Mouse (Mus musculus): ENCODE data around the gene Cd79b. TPM values are rescaled to one million over a fixed set of nuclear protein-coding genes. Genes with fewer than 3 reads are reported as not detected.

Gene Cd79b
- polyA plus RNA-seq (2012; rRNA removed; ENCODE audit: low replicate concordance), result 3.7 and 4.7 TPM in 2 replicates

DNA sequence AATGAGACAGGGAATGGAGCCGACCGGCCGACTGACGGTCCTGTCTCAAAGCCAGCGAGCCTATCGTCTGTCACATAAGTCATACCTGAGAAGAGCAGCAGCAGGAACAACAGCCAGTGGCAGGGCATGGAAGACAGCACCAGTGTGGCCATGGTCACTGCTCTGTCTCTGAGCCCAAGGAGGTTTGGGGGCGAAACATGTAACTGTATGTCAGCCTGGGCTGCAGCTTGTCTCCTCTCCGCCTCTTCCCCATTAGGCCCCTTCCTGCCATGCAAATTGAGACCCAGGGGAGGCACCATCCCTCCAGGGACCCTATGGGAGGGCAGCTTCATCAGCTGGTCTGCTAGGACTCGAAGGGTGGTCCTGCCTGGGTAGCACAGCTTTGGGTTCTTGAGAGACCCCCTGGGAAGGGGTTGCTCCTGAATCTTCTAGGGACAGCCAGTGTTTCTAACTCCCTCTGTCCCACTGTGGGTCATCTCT is at the start of gene Cd79b:
TSS of gene Cd79b (minus strand) at position 430 of the 480 bp plus-strand sequence.

DNA sequence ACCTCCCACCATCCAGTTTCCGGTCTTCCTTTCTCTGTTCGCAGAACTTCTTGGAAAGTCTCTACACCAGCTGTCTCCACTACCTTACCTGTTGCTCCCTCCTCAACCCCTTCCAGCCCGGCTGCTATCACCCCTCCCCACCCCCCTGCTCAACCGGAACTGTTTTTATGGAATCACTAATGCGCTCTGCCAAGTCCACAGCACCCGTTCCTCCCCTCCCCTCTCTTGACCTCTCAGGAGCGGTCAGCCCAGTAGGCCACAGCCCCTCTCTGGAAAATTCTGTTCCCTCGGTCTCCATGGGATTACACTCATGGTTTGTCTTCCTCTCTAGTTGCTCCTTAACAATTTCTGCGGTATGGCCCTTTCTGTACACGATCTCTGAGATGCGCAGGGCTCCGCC is 38.6 kb upstream of the Cd79b start, which contains the start of gene Scn4a:
TSS of gene Scn4a (minus strand) at position 101 of the 400 bp plus-strand sequence.

DNA sequence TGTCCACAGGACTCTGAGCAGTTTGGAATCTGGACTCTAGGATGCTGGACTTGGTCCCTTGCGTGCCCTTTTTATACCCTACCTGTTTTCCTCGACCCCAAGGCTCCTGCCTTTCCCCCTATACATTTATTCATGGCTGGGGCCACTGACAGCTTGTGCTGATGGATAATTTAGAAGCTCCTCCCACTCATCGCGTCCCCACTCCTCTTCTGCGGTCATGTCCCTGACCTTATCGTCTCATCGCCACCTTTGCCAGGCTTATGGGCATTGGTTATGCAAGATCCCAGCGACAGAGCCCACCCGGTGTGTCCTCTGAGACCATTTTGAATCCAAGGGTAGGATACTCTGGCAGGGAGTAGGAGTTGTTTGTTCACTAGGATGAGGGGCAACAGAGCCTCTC is 12.8 kb downstream of the Cd79b start, which contains the start of gene Gh:
TSS of gene Gh (minus strand) at position 101 of the 400 bp plus-strand sequence.

DNA sequence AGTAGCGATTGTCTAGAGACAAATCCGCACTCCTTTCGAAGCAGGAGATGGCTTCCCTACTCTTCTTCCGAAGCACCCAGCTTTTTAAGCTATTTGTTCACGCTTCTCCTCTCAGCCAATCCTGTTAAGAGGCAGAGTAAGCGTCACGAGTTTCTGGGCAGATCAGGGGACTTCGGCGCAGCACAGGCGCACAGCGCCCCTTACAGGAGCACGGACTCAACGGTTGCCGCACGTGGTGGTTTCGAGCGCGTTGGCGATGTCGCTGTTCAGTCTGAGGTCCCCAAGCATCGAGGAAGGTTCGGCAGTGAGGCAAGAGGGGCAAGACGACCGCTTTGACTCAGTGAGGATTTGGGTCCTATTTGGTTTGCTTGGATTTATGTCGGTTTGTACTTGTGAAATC is 38.1 kb downstream of the Cd79b start, which contains the start of gene Tcam1:
TSS of gene Tcam1 (plus strand) at position 219 of the 400 bp plus-strand sequence.

DNA sequence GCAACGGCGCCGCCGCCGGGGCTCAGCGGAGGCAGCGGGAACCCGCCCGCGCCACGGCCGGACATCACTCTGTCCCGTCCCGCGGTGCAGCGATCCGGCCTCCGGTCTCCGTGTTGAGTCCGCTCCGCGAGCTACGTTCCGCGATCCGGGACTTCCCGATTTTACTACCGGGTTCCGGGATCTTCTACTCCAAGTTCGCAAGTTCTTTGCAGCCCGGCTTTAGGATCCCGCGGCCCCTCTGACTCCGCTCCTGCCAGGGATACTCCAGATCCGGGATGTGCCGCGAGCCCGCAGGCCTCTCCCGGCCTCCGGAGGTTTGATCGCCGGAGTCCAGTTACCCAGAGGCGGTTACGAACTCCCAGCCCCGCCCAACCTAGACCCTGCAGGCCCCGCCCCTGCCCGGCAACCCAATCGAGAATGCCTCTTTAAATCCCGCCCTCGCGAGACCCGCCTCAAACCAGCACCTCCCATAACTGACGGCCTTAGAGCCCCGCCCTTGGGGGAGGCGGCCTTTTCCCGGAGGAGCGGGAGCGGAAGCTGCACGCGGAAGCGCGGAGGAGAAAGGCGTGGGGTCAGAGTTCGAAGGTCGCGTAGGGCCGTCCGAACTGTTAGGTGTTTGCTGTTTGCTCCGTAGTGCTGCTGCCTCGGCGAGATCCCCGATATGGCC is 41.8 kb downstream of the Cd79b start, which contains the start of gene Smarcd2:
TSS of gene Smarcd2 (minus strand) at position 329 of the 667 bp plus-strand sequence.

Other genes with a start within 250 kb of the Cd79b start
- 14.8 and 16.0 TPM in 2 replicates for gene Taco1, start 248.7 kb downstream of the Cd79b start, polyA plus RNA-seq (2012; rRNA removed; ENCODE audit: low replicate concordance)
- 55.5 and 69.5 TPM in 2 replicates for gene Map3k3, start 230.1 kb downstream of the Cd79b start, polyA plus RNA-seq (2012; rRNA removed; ENCODE audit: low replicate concordance)
- gene Gm10840, start 153.9 kb downstream of the Cd79b start, polyA plus RNA-seq (2012; rRNA removed; ENCODE audit: low replicate concordance), result not detected in 2 replicates
- gene Limd2, start 153.9 kb downstream of the Cd79b start, polyA plus RNA-seq (2012; rRNA removed; ENCODE audit: low replicate concordance), result 33.1 and 61.0 TPM in 2 replicates
- gene Strada, start 112.6 kb downstream of the Cd79b start, polyA plus RNA-seq (2012; rRNA removed; ENCODE audit: low replicate concordance), result 30.3 and 44.5 TPM in 2 replicates
- 16.5 and 20.1 TPM in 2 replicates for gene Ccdc47, start 98.4 kb downstream of the Cd79b start, polyA plus RNA-seq (2012; rRNA removed; ENCODE audit: low replicate concordance)
- 11.1 and 17.4 TPM in 2 replicates for gene Ddx42, start 97.8 kb downstream of the Cd79b start, polyA plus RNA-seq (2012; rRNA removed; ENCODE audit: low replicate concordance)
- 18.4 and 42.8 TPM in 2 replicates for gene Ftsj3, start 58.7 kb downstream of the Cd79b start, polyA plus RNA-seq (2012; rRNA removed; ENCODE audit: low replicate concordance)
- gene Psmc5, start 58.6 kb downstream of the Cd79b start, polyA plus RNA-seq (2012; rRNA removed; ENCODE audit: low replicate concordance), result 59.4 and 62.2 TPM in 2 replicates
- 130 and 218 TPM in 2 replicates for gene Smarcd2, start 41.8 kb downstream of the Cd79b start, polyA plus RNA-seq (2012; rRNA removed; ENCODE audit: low replicate concordance)
- gene Tcam1, start 38.1 kb downstream of the Cd79b start, polyA plus RNA-seq (2012; rRNA removed; ENCODE audit: low replicate concordance), result 0.23 and 0.58 TPM in 2 replicates
- gene Gh, start 12.9 kb downstream of the Cd79b start, polyA plus RNA-seq (2012; rRNA removed; ENCODE audit: low replicate concordance), result not detected in 2 replicates
- gene Scn4a, start 38.5 kb upstream of the Cd79b start, polyA plus RNA-seq (2012; rRNA removed; ENCODE audit: low replicate concordance), result 0.06 and 0.26 TPM in 2 replicates
- 0.19 and 0.53 TPM in 2 replicates for gene Prr29, start 50.7 kb upstream of the Cd79b start, polyA plus RNA-seq (2012; rRNA removed; ENCODE audit: low replicate concordance)
- 56.3 and 89.3 TPM in 2 replicates for gene Icam2, start 73.3 kb upstream of the Cd79b start, polyA plus RNA-seq (2012; rRNA removed; ENCODE audit: low replicate concordance)
- 9.0 and 26.4 TPM in 2 replicates for gene Ern1, start 173.1 kb upstream of the Cd79b start, polyA plus RNA-seq (2012; rRNA removed; ENCODE audit: low replicate concordance)

All from subcutaneous adipose tissue, adult 2 months (tissue).